Mouse (Mus musculus) G1E (cell line): ENCODE measurements around the gene Elane. TPM values are rescaled to one million over a fixed set of nuclear protein-coding genes. Genes with fewer than 3 reads are reported as not detected.
A peak's percentile ranks its signal among the peaks of the same experiment; 100 is the strongest.

ENCODE experiments used
- ATAC-seq: 2 replicates; pipeline ENCODE4 v1.8.0; 2016; ENCODE audit warnings: mild to moderate bottlenecking; ENCODE audit not compliant: insufficient number of reproducible peaks, poor library complexity, low FRiP score, severe bottlenecking; ENCODE audit errors: extremely low read depth
- DNase-seq: peaks from one replicate; pipeline ENCODE4 v3.0.0; 2012; ENCODE audit warnings: low spot score
- H3K27me3 ChIP-seq: 2 replicates; pipeline ENCODE4 v1.6.1; 2012; ENCODE audit warnings: mild to moderate bottlenecking, low read length, inconsistent platforms; ENCODE audit not compliant: insufficient read depth
- H3K36me3 ChIP-seq: replicated peaks from 2 replicates; pipeline ENCODE3; 2012; ENCODE audit warnings: mild to moderate bottlenecking, inconsistent platforms
- H3K4me1 ChIP-seq: 2 replicates; pipeline ENCODE4 v1.6.1; 2012; ENCODE audit warnings: low read depth, low read length, inconsistent platforms, mixed read lengths; ENCODE audit not compliant: insufficient read depth
- H3K4me3 ChIP-seq: 2 replicates; pipeline ENCODE4 v1.5.1; 2012; ENCODE audit warnings: low read depth, mild to moderate bottlenecking, inconsistent platforms, low read length, moderate library complexity, mixed read lengths
- H3K9me3 ChIP-seq: replicated peaks from 2 replicates; pipeline ENCODE4 v1.6.1; 2012; ENCODE audit warnings: inconsistent platforms
- CTCF ChIP-seq: IDR thresholded peaks from 2 replicates; pipeline ENCODE4 v1.5.1; 2012; ENCODE audit warnings: low read depth, low read length, inconsistent platforms, mixed read lengths
- GATA1 ChIP-seq: IDR thresholded peaks from 2 replicates; pipeline ENCODE4 v1.6.1; 2012; ENCODE audit warnings: borderline replicate concordance, low read length, inconsistent platforms, mixed read lengths
- GATA2 ChIP-seq: IDR thresholded peaks from 2 replicates; pipeline ENCODE4 v1.6.1; 2012; ENCODE audit warnings: low read depth, low read length, inconsistent platforms, borderline replicate concordance
- POLR2AphosphoS5 ChIP-seq: IDR thresholded peaks from 2 replicates; pipeline ENCODE4 v1.6.1; 2012; ENCODE audit warnings: low read depth, low read length, inconsistent platforms; ENCODE audit not compliant: insufficient replicate concordance
- TAL1 ChIP-seq: conservative IDR thresholded peaks from 2 replicates; pipeline ENCODE4 v1.6.1; 2012; ENCODE audit warnings: low read depth, low read length, inconsistent platforms, mixed read lengths
- polyA plus RNA-seq: library from polyadenylated mRNA; stranded (reverse); fragments of >175 nt; gene quantifications from 2 replicates; pipeline ENCODE4 v1.2.3, GENCODE M21; 2012
- total RNA-seq, 2 experiments: library from RNA; stranded (forward) in 1 of 2; stranded (reverse) in 1 of 2; fragments of 200-1000 nt in 1 of 2; fragments of >200 nt in 1 of 2; fragmentation: Nextera tagmentation in 1 of 2; gene quantifications; 2 replicates each; pipeline ENCODE4 v1.2.3; 2014 to 2017

Gene Elane
- total and polyA plus RNA-seq, 3 experiments, result 1.1 TPM; not detected in 2

- no peaks in the 10 kb centered on the region for H3K9me3 ChIP-seq
- no peak for ATAC-seq
- no peak for DNase-seq
Observed at GRCm38 (mm10) chr10:79843476-79843875, 42.6 kb upstream of the Elane start.

GRCm38 (mm10) chr10:79846553-79846952 lies 39.5 kb upstream of the Elane start:
- Histone ChIP-seq H3K27me3 (peaks cover 26% of the 10 kb centered on the region), H3K4me1 (peaks cover 25% of the 10 kb centered on the region), H3K9me3 (no peaks in the 10 kb centered on the region), H3K36me3 (peaks cover 13% of the 10 kb centered on the region), H3K4me3 (no peak overlapping the region)
- no peak for TF ChIP-seq GATA2
- no peak for TF ChIP-seq CTCF
- TF ChIP-seq TAL1, result no peak
- no peak for TF ChIP-seq POLR2AphosphoS5
- TF ChIP-seq GATA1, result no peak
- DNase-seq (no peak), ATAC-seq (no peak)

More at GRCm38 (mm10) chr10:79843476-79843875, 42.6 kb upstream of the Elane start:
- TF ChIP-seq GATA2 (no peak), CTCF (no peak), GATA1 (no peak), TAL1 (no peak), POLR2AphosphoS5 (no peak)
- Histone ChIP-seq H3K4me1 (peaks cover 17% of the 10 kb centered on the region), H3K4me3 (no peak overlapping the region), H3K36me3 (no peaks in the 10 kb centered on the region), H3K27me3 (peaks cover 40% of the 10 kb centered on the region)

GRCm38 (mm10) chr10:79849941-79850628 lies 36.0 kb upstream of the Elane start:
- Histone ChIP-seq H3K9me3 (no peaks in the 10 kb centered on the region), H3K27me3 (peaks cover 9% of the 10 kb centered on the region), H3K4me3 (no peak overlapping the region), H3K4me1 (peaks cover 44% of the 10 kb centered on the region), H3K36me3 (peaks cover 18% of the 10 kb centered on the region)
- no peak for ATAC-seq
- DNase-seq, result no peak
- TF ChIP-seq TAL1 (no peak), CTCF (no peak), GATA1 (no peak), GATA2 (no peak), POLR2AphosphoS5 (no peak)

GRCm38 (mm10) chr10:79851653-79852052 lies 34.4 kb upstream of the Elane start:
- peaks cover 34% of the 10 kb centered on the region for H3K36me3 ChIP-seq
- ATAC-seq, result no peak
- no peak for DNase-seq
- no peaks in the 10 kb centered on the region for H3K9me3 ChIP-seq
- peaks cover 51% of the 10 kb centered on the region for H3K4me1 ChIP-seq
- TF ChIP-seq GATA2, result no peak
- TF ChIP-seq CTCF, result no peak
- TF ChIP-seq POLR2AphosphoS5, result no peak
- no peak for TF ChIP-seq TAL1
- peaks cover 2% of the 10 kb centered on the region for H3K27me3 ChIP-seq
- peak overlapping the region; percentile 93; the same call in 1 of the 2 replicates for H3K4me3 ChIP-seq

GRCm38 (mm10) chr10:79852107-79852789 lies 33.8 kb upstream of the Elane start:
- Histone ChIP-seq H3K36me3 (peaks cover 40% of the 10 kb centered on the region), H3K27me3 (no peaks in the 10 kb centered on the region), H3K4me1 (peaks cover 57% of the 10 kb centered on the region), H3K9me3 (no peaks in the 10 kb centered on the region), H3K4me3 (peak overlapping the region; percentile 93; the same call in 1 of the 2 replicates)
- DNase-seq, result no peak
- ATAC-seq, result no peak
- TF ChIP-seq GATA1, result no peak
- TF ChIP-seq CTCF, result no peak
- TF ChIP-seq POLR2AphosphoS5, result no peak
- no peak for TF ChIP-seq GATA2
- no peak for TF ChIP-seq TAL1

GRCm38 (mm10) chr10:79852827-79853226 lies 33.2 kb upstream of the Elane start:
- TF ChIP-seq GATA1, result no peak
- no peak for TF ChIP-seq POLR2AphosphoS5
- no peak for TF ChIP-seq GATA2
- TF ChIP-seq TAL1, result no peak
- no peak for TF ChIP-seq CTCF
- peaks cover 46% of the 10 kb centered on the region for H3K36me3 ChIP-seq
- peak overlapping the region; percentile 93 for H3K4me3 ChIP-seq
- H3K27me3 ChIP-seq, result no peaks in the 10 kb centered on the region
- DNase-seq (no peak), ATAC-seq (no peak)
- H3K9me3 ChIP-seq, result no peaks in the 10 kb centered on the region
- peaks cover 63% of the 10 kb centered on the region for H3K4me1 ChIP-seq
